Mouse (Mus musculus) lung, embryonic 14.5 days (tissue): Measurements from ENCODE around the gene Deup1. TPM values are rescaled to one million over a fixed set of nuclear protein-coding genes. Genes with fewer than 3 reads are reported as not detected.
A peak's percentile ranks its signal among the peaks of the same experiment; 100 is the strongest.

Experiments
- ATAC-seq: fragments of 200-750 bp; cut with Nextera tagmentation; 2 replicates; pipeline ENCODE4 v1.8.0; 2017; ENCODE audit warnings: mild to moderate bottlenecking, moderate TSS enrichment, moderate library complexity; ENCODE audit not compliant: insufficient read depth
- DNase-seq: peaks from one replicate; pipeline ENCODE4 v3.0.0-alpha.2; 2015
- H3K27ac ChIP-seq: fragments of 300-500 bp; sonication (generic); 2 replicates; pipeline ENCODE4 v1.5.1; 2014; ENCODE audit warnings: low read depth, mild to moderate bottlenecking, moderate library complexity
- H3K27me3 ChIP-seq: fragments of 300-500 bp; sonication (generic); 2 replicates; pipeline ENCODE4 v1.6.1; 2014; ENCODE audit warnings: low read length, control low read depth; ENCODE audit not compliant: insufficient read depth
- H3K36me3 ChIP-seq: fragments of 300-500 bp; sonication (generic); 2 replicates; pipeline ENCODE4 v1.6.1; 2014; ENCODE audit warnings: control low read depth; ENCODE audit not compliant: insufficient read depth
- H3K4me1 ChIP-seq: fragments of 300-500 bp; sonication (generic); 2 replicates; pipeline ENCODE4 v1.6.1; 2014; ENCODE audit warnings: antibody characterized with exemption, control low read depth; ENCODE audit not compliant: insufficient read depth
- H3K4me2 ChIP-seq: fragments of 300-500 bp; sonication (generic); 2 replicates; pipeline ENCODE4 v1.6.1; 2014; ENCODE audit warnings: mild to moderate bottlenecking
- H3K4me3 ChIP-seq: fragments of 300-500 bp; sonication (generic); 2 replicates; pipeline ENCODE4 v1.5.1; 2014; ENCODE audit warnings: low read depth, low read length
- H3K9ac ChIP-seq: fragments of 300-500 bp; sonication (generic); 2 replicates; pipeline ENCODE4 v1.6.1; 2014
- H3K9me3 ChIP-seq: fragments of 300-500 bp; sonication (generic); 2 replicates; pipeline ENCODE4 v1.6.1; 2016; ENCODE audit warnings: low read depth, low read length, control low read depth
- CTCF ChIP-seq: IDR thresholded peaks from 2 replicates; pipeline ENCODE4 v1.5.1; 2016; ENCODE audit warnings: antibody characterized with exemption, low read depth
- WGBS: fragments of 180-500 bp; shearing (Covaris S2); extraction: QIAGEN DNeasy Blood & Tissue Kit; methylation state at CpG from one replicate; pipeline ENCODE4 v1.1.7; 2014; 5-methylcytosine and 5-hydroxymethylcytosine counted together
- polyA plus RNA-seq: library from polyadenylated mRNA; unstranded; fragments of >200 nt; fragmentation: Nextera tagmentation; extraction: Ambion mirVana; gene quantifications from 2 replicates; pipeline ENCODE4 v1.2.1, GENCODE M21; 2014

Deup1 gene
- polyA plus RNA-seq, 1 experiment from 2014 or later = 1.1 TPM

GRCm38 (mm10) chr9:15510557-15511310 is 117.0 kb downstream of the Deup1 start:
- Histone ChIP-seq H3K4me2 (no peak overlapping the region), H3K9ac (no peak overlapping the region), H3K27me3 (no peaks in the 10 kb centered on the region), H3K4me1 (peaks cover 15% of the 10 kb centered on the region), H3K9me3 (no peaks in the 10 kb centered on the region), H3K4me3 (no peak overlapping the region), H3K27ac (no peak overlapping the region), H3K36me3 (no peaks in the 10 kb centered on the region)
- no peak for ATAC-seq
- 0 out of 2 replicates have a peak, but pooled peaks have one; percentile 15 for TF ChIP-seq CTCF
- 35% methylated on average over 3 of the region's 3 CpGs for WGBS
- no peak for DNase-seq

Other genes starting within 250 kb of the Deup1 start
- gene Smco4, start 134.5 kb downstream of the Deup1 start, polyA plus RNA-seq = 3.9 and 5.3 TPM in 2 replicates
- 18.4 and 20.2 TPM in 2 replicates for gene Slc36a4, start 81.8 kb upstream of the Deup1 start, polyA plus RNA-seq
- not detected in 2 replicates for gene Mtnr1b, start 246.6 kb upstream of the Deup1 start, polyA plus RNA-seq